ENCODE assay signal across 28 mouse cellular contexts in the genomic region with DNA sequence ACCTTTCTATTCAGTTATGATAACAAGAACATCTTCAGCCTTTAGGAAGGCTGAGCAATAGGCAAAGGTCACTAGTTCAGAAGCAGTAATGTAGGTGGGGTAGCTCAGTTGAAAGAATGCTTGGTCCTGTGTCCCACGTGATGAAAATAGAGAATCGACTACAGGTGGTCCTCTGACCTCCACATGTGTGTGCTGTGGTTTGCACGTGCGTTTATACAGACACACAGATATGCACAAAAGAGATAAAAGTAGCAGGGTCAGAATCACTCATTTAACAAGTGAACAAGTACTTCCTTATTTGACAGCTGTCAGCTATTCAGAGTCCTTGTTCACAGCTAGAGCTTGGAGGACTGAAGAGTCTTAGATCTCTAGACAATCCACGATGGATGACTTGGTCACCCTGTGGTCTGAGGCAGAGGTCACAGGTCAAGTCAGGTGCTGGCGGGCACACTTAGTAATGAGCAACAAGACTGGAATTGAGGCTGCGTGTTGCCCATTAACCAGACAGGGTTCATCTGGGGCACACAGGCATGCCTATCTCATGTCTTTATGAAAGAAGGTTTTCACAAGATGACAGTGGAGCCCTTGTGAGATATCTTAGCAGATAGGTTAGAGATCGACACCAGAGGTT.
DNase-seq lines count a peak whose midpoint lies in the region; ATAC-seq and TF ChIP-seq lines count a peak whose summit lies in the region.
"Had no signal": no experiment of that assay in that cellular context is flagged by ENCODE, and none has a peak within 500 bp of the region (broad histone marks: within the 10 kb centered on the region; RNA-seq: fewer than 3 reads in every experiment).

No protein-coding gene starts in this region.

- H3K9ac ChIP-seq in kidney, embryonic 15.5 days, result no peak overlapping the region
- no peak overlapping the region for H3K9ac ChIP-seq in neural tube, embryonic 11.5 days (ENCODE audit: low read length)
- H3K9ac ChIP-seq: embryonic facial prominence, embryonic 12.5 days; heart, embryonic 15.5 days; hindbrain, embryonic 13.5 days; limb, embryonic 13.5 days; lung, embryonic 15.5 days; neural tube, embryonic 12.5 days had no signal

- H3K4me1 ChIP-seq in kidney, adult 2 months (ENCODE audit: control insufficient read depth, insufficient read depth, low read length), result no peaks in the 10 kb centered on the region
- no peaks in the 10 kb centered on the region for H3K4me1 ChIP-seq in kidney, embryonic 15.5 days
- H3K4me1 ChIP-seq in neural tube, embryonic 11.5 days (ENCODE audit: control insufficient read depth, insufficient read depth, low read length), result no peaks in the 10 kb centered on the region
- H3K4me1 ChIP-seq: heart, embryonic 10.5 days; heart, embryonic 15.5 days; hindbrain, embryonic 13.5 days; limb, embryonic 13.5 days; lung, embryonic 15.5 days; neural tube, embryonic 12.5 days had no signal

- intact Hi-C loops in left cerebral cortex, postnatal 10 days (cut with DNase I), result no loop called here

- DNase-seq in embryo, embryonic 10 days (ENCODE audit: low spot score), result peak; percentile 63
- DNase-seq in embryo, embryonic 11 days, result no peak
- DNase-seq in kidney, adult 2 months, result peak; percentile 1
- DNase-seq in neural tube, embryonic 11.5 days (ENCODE audit: low spot score), result peak; percentile 11
- DNase-seq in neural tube, embryonic 10.5 days (ENCODE audit: extremely low spot score, low spot score), result no peak
- no peak for DNase-seq in cerebellum, postnatal 25 days
- no peak for DNase-seq in left cerebral cortex, postnatal 10 days (ENCODE audit: extremely low spot score in 1 of 2, low spot score in 2 of 2)
- DNase-seq: adrenal gland, postnatal 10 days; cerebellum, adult 11 months; cerebellum, adult 9-10 months; gastrocnemius, postnatal 25 days; heart, adult 11 months; heart, postnatal 36 days; right cerebral cortex, adult 18-20 months; thymus, adult 2 months; thymus, postnatal 36 days had no signal

- no peak overlapping the region for H3K4me2 ChIP-seq in kidney, embryonic 15.5 days
- H3K4me2 ChIP-seq in neural tube, embryonic 11.5 days (ENCODE audit: low read depth), result no peak overlapping the region
- H3K4me2 ChIP-seq: embryonic facial prominence, embryonic 12.5 days; heart, embryonic 15.5 days; hindbrain, embryonic 13.5 days; limb, embryonic 13.5 days; liver, embryonic 11.5 days; lung, embryonic 15.5 days; neural tube, embryonic 12.5 days had no signal

- WGBS in kidney, adult 2 months, result 70% methylated on average over 8 of the region's 8 CpGs
- WGBS in kidney, embryonic 15.5 days, result 70% methylated on average over 8 of the region's 8 CpGs
- WGBS in neural tube, embryonic 11.5 days, result 56% methylated on average over 8 of the region's 8 CpGs

- H3K9me3 ChIP-seq in kidney, embryonic 15.5 days (replicated peaks), result no peaks in the 10 kb centered on the region
- no peaks in the 10 kb centered on the region for H3K9me3 ChIP-seq in neural tube, embryonic 11.5 days (ENCODE audit: control insufficient read depth, low read length)
- H3K9me3 ChIP-seq: embryonic facial prominence, embryonic 12.5 days; heart, embryonic 10.5 days; heart, embryonic 15.5 days; hindbrain, embryonic 13.5 days; limb, embryonic 13.5 days; lung, embryonic 15.5 days; neural tube, embryonic 12.5 days had no signal

- no peak for TF ChIP-seq CTCF in kidney, adult 2 months (conservative IDR thresholded peaks at IDR 0.05; ENCODE audit: insufficient read depth, insufficient read length, low read depth, low read length)

- no peaks in the 10 kb centered on the region for H3K36me3 ChIP-seq in kidney, adult 2 months (ENCODE audit: control insufficient read depth, insufficient read depth, low read length)
- H3K36me3 ChIP-seq in kidney, embryonic 15.5 days, result no peaks in the 10 kb centered on the region
- no peaks in the 10 kb centered on the region for H3K36me3 ChIP-seq in neural tube, embryonic 11.5 days (ENCODE audit: control insufficient read depth, insufficient read depth, low read length)
- H3K36me3 ChIP-seq: embryonic facial prominence, embryonic 12.5 days; heart, embryonic 10.5 days; heart, embryonic 15.5 days; hindbrain, embryonic 13.5 days; limb, embryonic 13.5 days; lung, embryonic 15.5 days; neural tube, embryonic 12.5 days had no signal

- TF ChIP-seq POLR2A in kidney, adult 2 months (IDR thresholded peaks at IDR 0.05; ENCODE audit: low read depth, low read length), result no peak

- no peak overlapping the region for H3K27ac ChIP-seq in kidney, adult 2 months (ENCODE audit: insufficient read depth, low read depth, low read length)
- no peak overlapping the region for H3K27ac ChIP-seq in kidney, embryonic 15.5 days
- H3K27ac ChIP-seq in neural tube, embryonic 11.5 days (ENCODE audit: low read depth, low read length), result no peak overlapping the region
- H3K27ac ChIP-seq: embryonic facial prominence, embryonic 12.5 days; heart, embryonic 10.5 days; heart, embryonic 15.5 days; hindbrain, embryonic 13.5 days; limb, embryonic 13.5 days; lung, embryonic 15.5 days; neural tube, embryonic 12.5 days had no signal

- no peak for ATAC-seq in kidney, embryonic 15.5 days (replicated peaks; ENCODE audit: low FRiP score)
- ATAC-seq in neural tube, embryonic 11.5 days (ENCODE audit: insufficient read depth, low FRiP score, low TSS enrichment), result no peak
- ATAC-seq: intestine, postnatal 0 days; Patski had no signal

- H3K4me3 ChIP-seq in kidney, adult 2 months (ENCODE audit: insufficient read depth, low read depth, low read length), result no peak overlapping the region
- H3K4me3 ChIP-seq in kidney, embryonic 15.5 days (replicated peaks), result no peak overlapping the region
- H3K4me3 ChIP-seq in neural tube, embryonic 11.5 days (ENCODE audit: low read depth, low read length), result no peak overlapping the region
- H3K4me3 ChIP-seq: embryonic facial prominence, embryonic 12.5 days; heart, embryonic 10.5 days; heart, embryonic 15.5 days; hindbrain, embryonic 13.5 days; limb, embryonic 13.5 days; lung, embryonic 15.5 days; neural tube, embryonic 12.5 days had no signal

- H3K27me3 ChIP-seq in kidney, adult 2 months (replicated peaks; ENCODE audit: control insufficient read depth, insufficient read depth, low read length), result no peaks in the 10 kb centered on the region
- no peaks in the 10 kb centered on the region for H3K27me3 ChIP-seq in kidney, embryonic 15.5 days
- H3K27me3 ChIP-seq in neural tube, embryonic 11.5 days (ENCODE audit: control insufficient read depth, insufficient read depth, low read length), result no peaks in the 10 kb centered on the region
- H3K27me3 ChIP-seq: CH12.LX; embryonic facial prominence, embryonic 12.5 days; heart, embryonic 15.5 days; hindbrain, embryonic 13.5 days; limb, embryonic 13.5 days; lung, embryonic 15.5 days; neural tube, embryonic 12.5 days; Patski had no signal

Comparison
In these comparisons a context has a peak if more than half of its experiments do, and no peak if none do; other contexts are left out.
1. DNase-seq: peak in embryo, embryonic 10 days (single experiment), kidney, adult 2 months (single experiment) and neural tube, embryonic 11.5 days (single experiment); none in embryo, embryonic 11 days (single experiment), neural tube, embryonic 10.5 days (single experiment), cerebellum, postnatal 25 days (0 of 2) and left cerebral cortex, postnatal 10 days (0 of 2).